Mouse (Mus musculus) heart, embryonic 14.5 days (tissue): ENCODE results near the gene Eif2d. TPM values are rescaled to one million over a fixed set of nuclear protein-coding genes. Genes with fewer than 3 reads are reported as not detected.
A peak's percentile ranks its signal among the peaks of the same experiment; 100 is the strongest.

Experiments
- ATAC-seq: fragments of 200-750 bp; cut with Nextera tagmentation; 2 replicates; pipeline ENCODE4 v1.8.0; 2017; ENCODE audit warnings: low read depth, moderate TSS enrichment; ENCODE audit not compliant: insufficient number of reproducible peaks, insufficient read depth, low FRiP score
- H3K27ac ChIP-seq, 2 experiments: fragments of 200-500 bp in 1 of 2; fragments of 300-500 bp in 1 of 2; sonication (generic) in 1 of 2; replicated peaks in 1 of 2; 2 replicates each; pipeline ENCODE4 v1.5.1; 2012 to 2014; ENCODE audit warnings: low read depth in 2 of 2, low read length in 2 of 2, control low read depth in 1 of 2, mild to moderate bottlenecking in 1 of 2, mixed read lengths in 1 of 2; ENCODE audit not compliant: control insufficient read depth in 1 of 2, insufficient read depth in 1 of 2
- H3K27me3 ChIP-seq: fragments of 300-500 bp; sonication (generic); 2 replicates; pipeline ENCODE4 v1.6.1; 2014; ENCODE audit warnings: mild to moderate bottlenecking, low read length, control low read depth; ENCODE audit not compliant: control insufficient read depth, insufficient read depth
- H3K36me3 ChIP-seq: fragments of 300-500 bp; sonication (generic); 2 replicates; pipeline ENCODE4 v1.6.1; 2014; ENCODE audit warnings: mild to moderate bottlenecking, control low read depth, low read length, mixed read lengths; ENCODE audit not compliant: control insufficient read depth, insufficient read depth
- H3K4me1 ChIP-seq, 2 experiments: fragments of 200-500 bp in 1 of 2; fragments of 300-500 bp in 1 of 2; sonication (generic) in 1 of 2; 2 replicates each; pipeline ENCODE4 v1.6.1; 2012 to 2014; ENCODE audit warnings: low read length in 2 of 2, control low read depth in 1 of 2, mixed read lengths in 1 of 2; ENCODE audit not compliant: control insufficient read depth in 2 of 2, insufficient read depth in 2 of 2
- H3K4me2 ChIP-seq: fragments of 300-500 bp; sonication (generic); 2 replicates; pipeline ENCODE4 v1.6.1; 2014; ENCODE audit warnings: mild to moderate bottlenecking, low read length
- H3K4me3 ChIP-seq, 2 experiments: fragments of 200-500 bp in 1 of 2; fragments of 300-500 bp in 1 of 2; sonication (generic) in 1 of 2; 2 replicates each; pipeline ENCODE4 v1.5.1; 2012 to 2014; ENCODE audit warnings: low read length in 2 of 2, mild to moderate bottlenecking in 2 of 2, control low read depth in 1 of 2, low read depth in 1 of 2, moderate library complexity in 1 of 2; ENCODE audit not compliant: control insufficient read depth in 1 of 2, insufficient read depth in 1 of 2
- H3K9ac ChIP-seq: fragments of 300-500 bp; sonication (generic); 2 replicates; pipeline ENCODE4 v1.6.1; 2014; ENCODE audit warnings: mild to moderate bottlenecking, low read length
- H3K9me3 ChIP-seq: fragments of 300-500 bp; sonication (generic); 2 replicates; pipeline ENCODE4 v1.6.1; 2016; ENCODE audit warnings: low read length, control low read depth; ENCODE audit not compliant: control insufficient read depth
- WGBS: fragments of 180-500 bp; shearing (Covaris S2); extraction: QIAGEN DNeasy Blood & Tissue Kit; methylation state at CpG from one replicate; pipeline ENCODE4 v1.1.7; 2014; 5-methylcytosine and 5-hydroxymethylcytosine counted together
- polyA plus RNA-seq: library from polyadenylated mRNA; unstranded; fragments of >200 nt; fragmentation: Nextera tagmentation; extraction: Ambion mirVana; gene quantifications from 2 replicates; pipeline ENCODE4 v1.2.1, GENCODE M21; 2014

Gene Eif2d
- polyA plus RNA-seq, 1 experiment from 2014 or later, result 50.2 TPM

GRCm38 (mm10) chr1:131221822-131222590, 69.0 kb downstream of the Eif2d start:
- no peak overlapping the region for H3K4me2 ChIP-seq
- no peak overlapping the region for H3K27ac ChIP-seq
- 81% methylated on average over 13 of the region's 13 CpGs for WGBS
- H3K36me3 ChIP-seq, result no peaks in the 10 kb centered on the region; the same call in 1 of the 2 replicates
- no peak overlapping the region for H3K4me3 ChIP-seq
- no peak overlapping the region for H3K9ac ChIP-seq
- no peaks in the 10 kb centered on the region for H3K27me3 ChIP-seq
- no peaks in the 10 kb centered on the region for H3K9me3 ChIP-seq
- no peaks in the 10 kb centered on the region; a peak in 1 of 4 replicates for H3K4me1 ChIP-seq
- ATAC-seq, result no peak

GRCm38 (mm10) chr1:131223345-131223744, 70.4 kb downstream of the Eif2d start:
- Histone ChIP-seq H3K4me2 (no peak overlapping the region), H3K9ac (no peak overlapping the region), H3K27ac (no peak overlapping the region), H3K4me1 (peaks cover 7 to 9% of the 10 kb centered on the region in 2 experiments; a peak in 3 of 4 replicates), H3K27me3 (no peaks in the 10 kb centered on the region), H3K36me3 (no peaks in the 10 kb centered on the region), H3K4me3 (no peak overlapping the region), H3K9me3 (no peaks in the 10 kb centered on the region)
- 85% methylated on average over 2 of the region's 2 CpGs for WGBS
- no peak for ATAC-seq

GRCm38 (mm10) chr1:131224848-131225471, 72.0 kb downstream of the Eif2d start:
- Histone ChIP-seq H3K27me3 (no peaks in the 10 kb centered on the region), H3K9ac (no peak overlapping the region), H3K4me3 (no peak overlapping the region), H3K9me3 (no peaks in the 10 kb centered on the region), H3K36me3 (no peaks in the 10 kb centered on the region), H3K27ac (no peak overlapping the region), H3K4me1 (peaks cover 14 to 25% of the 10 kb centered on the region in 2 experiments), H3K4me2 (no peak overlapping the region)
- ATAC-seq, result no peak
- 80% methylated on average over 12 of the region's 12 CpGs for WGBS

GRCm38 (mm10) chr1:131228225-131228624, 75.2 kb downstream of the Eif2d start:
- Histone ChIP-seq H3K27ac (peak overlapping the region; percentile 12 to 80; a peak in 3 of 4 replicates), H3K36me3 (no peaks in the 10 kb centered on the region), H3K4me1 (peaks cover 25 to 34% of the 10 kb centered on the region in 2 experiments), H3K9me3 (no peaks in the 10 kb centered on the region), H3K4me2 (peak overlapping the region; percentile 52), H3K27me3 (no peaks in the 10 kb centered on the region), H3K9ac (peak overlapping the region; percentile 8; the same call in 1 of the 2 replicates), H3K4me3 (peak overlapping the region in 1 of 2 experiments; percentile 3; a peak in 1 of 4 replicates)
- WGBS, result 14% methylated on average over 7 of the region's 7 CpGs
- ATAC-seq, result peak; percentile 43; the same call in 1 of the 2 replicates

- H3K27me3 ChIP-seq, result no peaks in the 10 kb centered on the region
- WGBS, result 23% methylated on average over 5 of the region's 5 CpGs
- no peaks in the 10 kb centered on the region for H3K36me3 ChIP-seq
- H3K9ac ChIP-seq, result peak overlapping the region; percentile 21; the same call in 1 of the 2 replicates
- peak overlapping the region in 1 of 2 experiments; percentile 3; a peak in 1 of 4 replicates for H3K4me3 ChIP-seq
- H3K9me3 ChIP-seq, result no peaks in the 10 kb centered on the region
- peak overlapping the region; percentile 12 to 80; a peak in 3 of 4 replicates for H3K27ac ChIP-seq
- H3K4me1 ChIP-seq, result peaks cover 29 to 38% of the 10 kb centered on the region in 2 experiments
- peak overlapping the region; percentile 52 for H3K4me2 ChIP-seq
- ATAC-seq, result peak; percentile 42; the same call in 1 of the 2 replicates
Measured at GRCm38 (mm10) chr1:131228659-131229058, 75.7 kb downstream of the Eif2d start.

- Histone ChIP-seq H3K9ac (peak overlapping the region; percentile 69), H3K4me3 (peak overlapping the region; percentile 27 to 34), H3K9me3 (no peaks in the 10 kb centered on the region), H3K4me1 (peaks cover 36 to 50% of the 10 kb centered on the region in 2 experiments), H3K27ac (peak overlapping the region; percentile 48 to 86), H3K4me2 (peak overlapping the region; percentile 62), H3K27me3 (no peaks in the 10 kb centered on the region), H3K36me3 (no peaks in the 10 kb centered on the region)
- 7% methylated on average over 12 of the region's 12 CpGs for WGBS
- ATAC-seq, result no peak; the same call in 1 of the 2 replicates
Measured at GRCm38 (mm10) chr1:131233527-131233926, 80.5 kb downstream of the Eif2d start.

GRCm38 (mm10) chr1:131236077-131236476, 83.1 kb downstream of the Eif2d start:
- Histone ChIP-seq H3K27me3 (no peaks in the 10 kb centered on the region), H3K4me2 (no peak overlapping the region), H3K9me3 (no peaks in the 10 kb centered on the region), H3K36me3 (no peaks in the 10 kb centered on the region), H3K4me3 (no peak overlapping the region), H3K9ac (no peak overlapping the region), H3K27ac (no peak overlapping the region; a peak in 1 of 4 replicates), H3K4me1 (peaks cover 34 to 48% of the 10 kb centered on the region in 2 experiments)
- no peak for ATAC-seq
- 45% methylated on average over 7 of the region's 7 CpGs for WGBS
